Mouse (Mus musculus): ENCODE measurements at regions not wholly inside any gene's neighbourhood (a gene's known extent, or its start where the extent isn't known, plus 50 kb on each side); places are given as distances from the start of the nearest gene placed in this dataset.

DNA sequence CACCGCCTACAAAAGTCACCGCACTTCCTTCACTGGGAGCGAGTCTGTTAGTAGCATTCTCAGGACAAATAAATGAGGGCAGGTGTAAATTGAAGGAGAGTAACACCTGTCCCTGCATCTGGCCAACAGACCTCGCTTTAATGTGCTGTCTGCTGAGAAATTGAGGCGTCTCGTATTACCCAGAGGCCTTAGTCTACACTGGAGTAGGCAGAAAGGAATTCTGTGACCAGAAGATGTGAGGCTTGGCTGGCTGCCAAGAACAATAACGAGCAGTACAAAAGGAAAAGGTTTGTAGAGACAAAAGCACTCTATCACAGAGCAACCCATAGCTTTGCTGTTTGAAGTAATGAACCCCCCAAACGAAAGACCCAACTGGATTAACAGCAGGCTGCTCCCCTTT is 488.4 kb upstream of the Gm9747 start:
- no peak for TF ChIP-seq CHD2 (IDR thresholded peaks at IDR 0.05; ENCODE audit: low read depth, low read length)
- TF ChIP-seq ZNF384 (IDR thresholded peaks at IDR 0.05; ENCODE audit: low read depth, low read length) = no peak
- TF ChIP-seq HCFC1 (IDR thresholded peaks at IDR 0.05; ENCODE audit: borderline replicate concordance, insufficient read depth, low read length) = no peak
- TF ChIP-seq MAFK (IDR thresholded peaks at IDR 0.05; ENCODE audit: insufficient read depth, low read depth, low read length) = no peak
- TF ChIP-seq ZC3H11A (IDR thresholded peaks at IDR 0.05; ENCODE audit: borderline replicate concordance, low read depth, low read length) = no peak
